Mouse (Mus musculus) c-Kit-negative CD71-positive TER-119-positive erythroid progenitor cells, embryonic 14.5 days (primary cell): ENCODE results near the gene Lgi1.

Source experiments
- DNase-seq: peaks from one replicate; pipeline ENCODE4 v3.0.0-alpha.2; 2013; ENCODE audit warnings: low read depth, low spot score

Lgi1 gene

DNA sequence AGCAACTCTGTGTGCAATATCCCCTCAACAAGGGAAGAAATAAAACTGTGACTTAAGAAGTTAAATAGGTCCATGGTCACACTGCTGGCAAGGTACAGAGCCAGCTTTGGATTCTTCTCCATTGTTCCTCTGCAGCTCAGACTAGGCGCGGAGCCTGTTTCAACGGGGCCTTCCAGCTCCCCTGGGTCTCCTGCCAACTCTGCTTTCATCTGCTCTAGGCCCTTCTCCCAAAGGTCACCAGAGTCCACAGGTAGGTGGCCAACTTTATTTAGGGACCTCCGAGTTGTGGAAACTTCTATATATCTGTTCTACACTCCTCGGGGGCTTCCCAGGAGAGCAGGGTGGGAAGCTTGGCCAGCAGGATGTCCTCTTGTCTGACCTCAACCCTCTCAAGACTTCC, 3.0 kb upstream of the Lgi1 start:
- DNase-seq = no peak

DNA sequence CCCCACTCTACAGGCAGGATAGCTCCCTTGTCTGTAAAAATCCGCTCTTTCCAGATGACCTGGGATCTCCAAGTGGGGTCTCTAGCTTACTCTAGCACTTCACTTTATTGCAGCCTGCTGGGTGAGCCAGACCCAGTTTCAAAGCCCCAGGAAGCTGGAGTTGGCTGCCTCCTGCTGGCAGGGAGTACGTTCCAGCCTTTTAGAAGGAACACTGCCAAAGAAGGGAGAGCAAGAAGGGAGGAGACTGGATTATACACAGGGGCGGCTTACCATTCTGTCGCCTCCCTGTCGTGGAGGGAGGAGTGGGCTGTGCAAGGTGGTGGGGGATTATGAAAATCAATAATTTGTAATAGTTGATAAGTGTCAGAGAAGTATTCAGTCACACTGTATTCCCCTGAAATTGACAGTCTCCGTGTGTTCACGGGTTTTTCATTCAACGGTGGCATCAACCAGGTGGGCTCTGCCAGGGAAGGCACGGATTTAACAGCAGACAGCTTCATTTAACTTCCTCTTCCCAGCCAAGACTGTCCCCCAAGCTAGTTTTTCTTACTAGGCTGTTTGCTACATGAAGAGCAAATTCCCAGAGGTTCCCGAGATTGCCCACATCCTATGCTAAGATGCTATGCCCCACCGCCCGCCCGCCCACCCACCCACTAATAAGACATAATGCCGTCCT, 369 bp upstream of the Lgi1 start:
- DNase-seq = no peak

DNA sequence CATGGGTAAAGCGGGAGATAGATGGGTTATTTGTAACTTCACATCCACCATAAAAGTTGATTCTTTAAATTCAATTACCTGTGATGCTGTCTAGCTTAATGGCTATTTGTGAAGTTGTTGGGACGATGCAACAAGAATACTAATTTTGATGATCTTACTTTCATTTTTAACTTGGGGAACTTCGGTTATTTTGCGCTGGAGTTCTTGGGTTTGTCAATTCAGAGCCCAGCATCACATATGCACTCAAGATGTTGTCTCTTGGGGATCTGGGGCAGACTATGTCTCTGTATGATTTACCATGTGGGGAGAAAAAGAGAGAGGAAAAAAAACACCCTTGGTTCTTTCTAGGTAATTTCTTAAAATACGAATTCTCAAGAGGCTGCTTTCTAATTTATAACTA, 1.4 kb downstream of the Lgi1 start:
- no peak for DNase-seq

DNA sequence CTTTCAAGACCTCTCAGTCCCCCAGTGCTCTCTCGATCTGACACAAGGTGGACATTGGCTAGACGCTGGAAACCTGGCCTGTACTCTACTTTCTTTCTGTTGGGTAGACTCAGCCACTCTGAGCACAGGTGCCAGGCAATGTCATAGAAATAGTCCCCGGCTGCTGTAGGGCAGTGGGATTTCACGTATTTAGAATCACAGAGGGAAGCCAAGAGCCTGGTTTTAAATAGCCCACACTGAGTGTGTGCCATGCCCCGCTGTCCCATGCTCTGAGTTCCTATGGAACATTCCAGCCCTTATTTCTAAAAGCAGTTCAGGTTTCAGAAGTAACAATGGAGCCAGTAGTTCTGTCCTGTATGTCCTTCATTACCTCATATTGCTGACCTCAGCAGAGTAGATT, 3.1 kb downstream of the Lgi1 start:
- DNase-seq = no peak

DNA sequence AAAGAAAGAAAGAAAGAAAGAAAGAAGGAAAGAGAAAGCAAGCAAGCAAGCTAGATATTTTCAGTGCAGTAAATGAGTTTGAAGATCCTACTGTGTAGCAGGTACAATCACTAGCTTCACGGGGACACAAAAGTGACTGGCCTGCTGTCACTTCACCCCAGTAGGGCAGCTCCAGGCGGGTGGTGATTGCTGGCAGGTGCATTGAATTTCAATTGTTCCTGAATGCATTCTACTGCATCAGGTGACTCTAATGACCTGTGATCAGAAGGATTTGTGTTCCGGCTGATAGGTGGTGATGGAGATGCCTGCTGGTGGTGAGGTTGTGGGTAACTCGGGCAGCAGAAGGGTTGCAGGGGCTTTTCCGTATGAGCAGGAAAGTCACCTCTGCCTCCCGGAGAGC, 6.7 kb downstream of the Lgi1 start:
- no peak for DNase-seq

DNA sequence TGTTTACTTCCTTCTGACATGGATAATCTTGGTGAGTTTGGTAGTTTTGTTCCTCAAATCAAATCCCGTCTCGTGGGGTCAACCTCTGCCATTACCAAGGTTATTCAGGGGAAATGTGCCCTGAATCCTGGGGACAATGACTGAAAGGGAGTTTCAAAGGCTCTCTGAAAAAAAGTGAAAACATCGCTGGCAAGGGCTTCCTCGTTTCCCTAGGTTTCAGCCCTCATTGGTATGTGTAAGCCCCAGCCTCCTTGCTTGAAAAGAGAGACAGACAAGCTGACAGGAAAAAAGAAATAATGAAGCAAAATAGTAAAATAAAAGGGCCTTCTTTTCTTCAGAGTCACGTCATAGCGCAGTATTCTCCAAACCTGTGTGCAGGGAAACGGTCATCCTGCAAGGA, 9.5 kb downstream of the Lgi1 start:
- no peak for DNase-seq

DNA sequence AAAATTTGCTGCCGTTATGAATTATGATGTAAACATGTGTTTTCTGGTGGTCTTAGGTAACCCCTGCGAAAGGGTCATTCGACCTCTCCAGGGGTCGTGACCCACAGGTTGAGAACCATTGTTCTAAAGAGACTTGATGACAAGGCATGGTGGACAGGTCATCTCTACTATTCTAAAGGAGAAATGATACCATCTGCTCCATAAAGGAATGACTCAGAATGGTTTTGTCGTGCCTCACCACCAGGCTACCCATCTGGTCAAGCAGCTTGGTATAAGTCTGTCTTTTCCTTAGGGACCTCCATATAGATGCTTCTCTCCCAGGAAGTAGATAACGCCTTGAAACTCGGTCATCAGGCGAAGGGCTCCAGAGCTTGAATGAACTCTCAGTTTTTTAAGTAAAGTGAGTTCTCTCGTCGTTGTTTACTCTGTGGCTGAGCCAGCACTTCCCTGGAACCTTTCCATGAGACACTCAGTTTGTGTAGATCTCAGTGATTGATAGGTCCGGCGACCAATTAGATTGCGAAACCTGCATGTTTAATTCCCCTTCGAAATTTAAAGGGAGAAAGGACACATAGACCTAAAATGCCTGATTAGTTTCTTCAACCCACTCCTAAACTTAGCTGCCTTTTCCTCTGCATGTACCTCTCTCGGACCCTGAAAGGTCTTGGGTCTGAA, 10.5 kb downstream of the Lgi1 start:
- DNase-seq = no peak

DNA sequence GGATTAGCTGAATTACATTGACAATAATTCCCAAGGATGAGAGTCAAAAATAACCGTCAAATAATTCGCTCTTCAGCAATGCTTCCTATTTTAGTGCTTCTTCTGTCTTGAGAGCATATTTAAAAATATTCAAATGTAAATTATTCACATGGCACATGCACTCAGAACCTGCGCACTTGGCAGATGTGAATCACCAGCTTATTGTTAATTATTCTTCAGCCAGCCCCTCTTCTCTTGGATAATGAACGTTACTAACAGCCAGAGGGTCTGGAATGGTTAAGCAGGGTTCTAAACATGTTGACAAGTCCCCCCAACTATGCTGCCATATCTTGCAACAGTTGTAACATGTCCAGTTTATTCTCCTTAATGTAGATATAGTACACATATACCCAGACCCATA, 11.9 kb downstream of the Lgi1 start:
- DNase-seq = no peak

DNA sequence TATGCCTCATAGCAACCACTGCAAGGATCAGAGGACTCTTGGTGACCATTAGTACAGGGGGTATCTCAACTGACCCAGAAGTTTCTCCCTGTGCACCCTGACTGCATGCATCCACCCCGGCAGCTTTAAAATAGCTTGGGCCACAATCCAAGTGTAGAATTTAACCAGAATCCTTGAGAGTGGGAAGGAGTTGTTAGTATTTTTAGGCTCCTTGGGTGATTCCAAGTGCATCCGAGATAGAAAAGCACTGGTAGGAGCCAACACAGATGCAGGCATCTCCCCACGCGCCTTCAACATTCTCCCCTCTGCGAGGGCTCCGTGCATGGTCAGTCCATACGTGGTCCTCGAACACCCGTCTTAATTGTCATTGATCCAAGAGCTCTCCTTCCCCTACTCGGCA, 15.9 kb downstream of the Lgi1 start:
- no peak for DNase-seq

DNA sequence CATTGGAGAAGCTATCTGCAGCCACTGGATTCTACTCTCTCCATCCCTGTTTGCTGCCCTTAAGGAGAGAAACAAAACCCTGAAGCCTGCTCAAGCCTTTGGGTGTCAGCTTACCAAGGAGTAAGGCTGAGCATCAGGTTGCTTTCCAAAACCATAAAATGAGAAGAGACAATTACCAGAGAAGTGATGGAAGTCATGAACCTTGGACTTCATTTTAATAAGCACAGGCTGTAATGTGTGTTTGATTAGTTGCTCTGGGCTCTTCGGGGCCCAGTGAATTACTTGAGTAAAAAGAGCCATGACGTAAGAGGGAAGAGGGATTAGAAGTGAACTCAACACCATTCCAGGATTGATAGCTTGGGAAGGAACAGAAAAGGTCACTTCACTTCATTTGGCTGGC, 18.1 kb downstream of the Lgi1 start:
- no peak for DNase-seq

DNA sequence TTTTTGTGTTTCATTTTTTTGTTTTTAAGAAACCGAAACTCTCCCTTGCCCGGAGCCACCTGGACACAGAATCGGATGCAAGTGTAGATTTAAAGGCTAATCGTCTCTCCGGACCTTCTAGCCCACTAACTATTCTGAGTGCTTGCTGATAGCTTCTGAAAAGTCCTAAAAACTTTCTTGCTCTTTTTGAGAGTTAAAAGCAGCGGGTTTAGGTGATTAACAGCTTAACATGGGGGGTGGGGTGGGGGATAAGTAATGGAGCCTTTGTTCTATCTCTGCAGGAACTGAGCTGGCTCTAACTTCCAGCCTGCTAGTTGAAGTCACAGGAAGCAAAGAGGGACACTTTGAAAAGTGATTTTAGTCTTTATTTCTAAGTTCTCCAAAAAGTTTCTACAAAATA, 24.2 kb downstream of the Lgi1 start:
- DNase-seq = no peak

DNA sequence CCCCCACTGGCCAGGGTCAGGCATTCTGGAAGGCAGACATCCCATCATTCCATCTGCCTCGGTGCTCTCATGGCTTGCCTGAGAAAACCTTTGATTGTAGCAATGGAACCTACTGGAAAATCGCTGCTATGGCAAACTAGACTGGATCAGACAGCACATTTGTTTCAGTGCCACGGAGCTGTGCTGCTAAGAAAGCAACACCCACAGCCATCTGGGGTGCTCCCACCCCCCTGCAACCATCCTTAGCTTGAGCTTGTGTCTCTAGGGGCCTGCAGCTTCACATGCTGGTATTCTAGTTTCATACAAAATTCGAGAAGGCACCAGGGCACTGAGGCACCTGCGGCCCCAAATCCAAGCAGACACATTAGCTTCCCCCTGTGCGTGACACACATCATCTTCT, 27.1 kb downstream of the Lgi1 start:
- DNase-seq = no peak

DNA sequence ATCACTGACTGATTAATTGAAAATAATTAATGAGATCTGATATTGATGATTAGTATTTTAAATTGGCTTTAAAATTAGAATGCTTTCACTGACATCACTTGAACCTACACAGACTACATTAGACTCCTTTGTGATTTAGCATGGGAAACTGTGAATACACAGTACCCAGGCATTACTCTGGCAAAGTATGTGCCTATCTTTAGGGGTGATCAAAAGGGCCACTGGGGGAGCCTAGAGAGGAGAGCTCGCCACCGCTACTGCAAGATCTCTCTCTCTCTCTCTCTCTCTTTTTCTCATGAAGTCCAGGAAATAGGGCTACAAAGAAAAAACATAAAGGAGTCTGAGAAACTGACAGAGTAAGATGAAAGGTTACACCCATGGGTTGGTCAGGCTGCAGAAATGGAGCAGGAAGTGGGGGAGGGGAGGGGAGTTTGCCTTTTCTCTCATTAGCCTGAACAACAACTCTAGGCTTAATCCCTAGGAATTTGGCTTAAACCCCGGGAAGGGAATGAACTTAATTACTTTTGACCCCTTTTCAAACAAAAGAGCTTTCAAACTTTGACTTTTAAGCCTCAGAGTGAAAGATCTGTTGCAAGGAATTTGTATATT, 33.8 kb downstream of the Lgi1 start:
- no peak for DNase-seq

DNA sequence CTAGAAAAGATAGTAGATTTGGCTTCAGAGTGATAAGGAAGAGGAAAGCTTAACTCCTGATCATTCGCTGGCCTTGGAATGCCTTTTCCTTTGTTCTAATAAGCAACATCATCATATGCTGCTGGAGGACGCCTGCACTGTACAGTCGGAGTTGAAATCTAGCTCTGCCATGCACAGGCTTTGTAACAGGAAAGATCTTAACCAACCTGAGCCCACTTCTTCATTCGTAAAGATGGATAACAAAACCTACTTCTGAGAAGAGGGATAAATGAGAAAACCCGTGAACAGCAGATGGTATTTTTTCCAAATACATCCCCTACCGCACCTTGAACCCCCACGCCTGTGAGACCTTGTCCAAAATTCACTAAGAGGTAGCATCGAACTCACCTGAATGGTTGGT, 43.8 kb downstream of the Lgi1 start:
- DNase-seq = no peak

DNA sequence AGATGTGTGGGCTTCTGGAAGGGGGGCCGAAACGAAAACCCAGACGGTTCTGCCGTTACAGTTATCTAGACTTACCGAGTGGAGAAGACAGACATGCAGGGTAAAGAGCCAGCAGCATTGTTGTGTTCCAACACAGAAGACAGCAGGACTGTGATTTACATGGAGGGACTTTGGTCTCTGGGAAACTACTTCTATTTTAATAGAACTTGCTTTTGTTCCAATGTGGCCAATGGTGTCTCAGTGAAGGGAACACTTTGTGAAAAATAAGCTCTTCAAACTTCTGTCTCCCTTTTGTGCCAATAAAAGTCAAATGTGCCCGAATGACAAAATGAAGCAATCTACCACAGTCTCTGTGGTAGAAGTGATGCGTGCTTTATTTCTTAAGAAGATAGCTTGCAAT, 50.8 kb downstream of the Lgi1 start:
- no peak for DNase-seq

DNA sequence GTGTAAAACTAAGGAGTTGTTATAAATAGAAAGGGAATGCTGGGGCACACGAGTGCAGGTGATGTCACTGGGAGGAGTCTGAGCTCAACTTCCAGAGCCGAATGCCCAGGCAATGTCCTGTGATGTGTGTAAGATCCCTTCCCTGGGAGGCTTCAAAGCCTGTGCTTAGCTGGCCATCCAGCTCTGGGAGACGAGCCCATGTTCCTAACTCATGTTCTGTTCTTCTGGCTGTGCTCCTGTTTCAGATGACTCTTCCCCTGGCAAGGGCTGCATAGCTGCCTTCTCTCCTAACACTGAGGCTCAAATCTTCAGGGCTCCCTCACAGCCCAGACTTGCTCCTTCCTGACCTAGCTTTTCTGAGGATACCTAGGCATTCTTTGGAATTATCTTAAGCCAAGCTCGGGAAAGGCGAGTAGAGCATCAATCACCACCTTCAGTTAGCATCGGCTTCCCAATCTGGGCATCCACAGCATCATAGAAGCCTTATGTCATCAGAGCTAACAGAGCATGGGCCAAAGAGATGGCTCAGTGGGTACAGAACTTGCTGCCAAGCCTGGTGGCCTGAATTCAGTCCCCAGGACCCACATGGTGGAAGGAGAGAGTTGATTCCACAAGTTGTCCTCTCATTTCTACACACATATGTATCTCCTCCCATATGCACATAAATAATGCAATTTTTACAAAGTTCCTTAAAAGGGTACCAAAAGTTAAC, 52.4 kb downstream of the Lgi1 start:
- DNase-seq = no peak

DNA sequence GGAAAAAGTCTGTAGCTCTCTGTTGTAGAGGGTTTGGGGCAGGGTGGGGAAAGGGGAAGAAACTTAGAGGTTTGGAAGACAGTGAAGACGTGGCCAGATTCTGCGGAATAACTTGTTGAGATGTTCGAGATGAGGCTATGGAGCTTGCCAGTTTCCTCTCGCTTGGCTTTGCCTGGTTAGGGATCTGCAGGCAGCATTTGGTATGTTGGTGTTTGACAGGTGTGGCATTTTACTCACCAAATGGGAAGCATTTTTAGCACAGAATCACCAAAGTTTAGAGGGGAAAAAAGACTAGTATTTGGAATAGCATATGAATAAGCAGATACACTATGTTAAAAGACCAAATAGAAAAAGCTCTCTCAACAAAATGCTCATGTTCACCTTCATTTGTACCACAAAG, 54.0 kb downstream of the Lgi1 start:
- no peak for DNase-seq

DNA sequence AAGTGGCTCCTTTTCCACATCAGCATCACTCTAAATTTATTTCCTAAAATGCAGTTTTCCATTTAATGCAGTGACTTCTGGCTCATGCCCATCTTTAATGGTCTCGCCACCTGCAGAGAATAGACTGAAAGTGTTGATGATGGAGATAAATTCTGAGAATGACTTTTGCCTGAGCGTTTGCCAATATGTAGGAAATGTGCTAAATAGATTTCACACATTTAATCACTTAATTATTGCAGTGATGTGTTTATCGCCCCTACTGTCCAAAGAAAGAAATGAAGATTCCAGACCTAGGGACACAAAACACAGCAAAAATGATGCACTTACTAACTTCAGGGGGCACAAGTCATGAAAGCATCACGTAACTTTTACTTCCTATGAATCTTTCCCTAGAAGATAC, 54.8 kb downstream of the Lgi1 start:
- no peak for DNase-seq

DNA sequence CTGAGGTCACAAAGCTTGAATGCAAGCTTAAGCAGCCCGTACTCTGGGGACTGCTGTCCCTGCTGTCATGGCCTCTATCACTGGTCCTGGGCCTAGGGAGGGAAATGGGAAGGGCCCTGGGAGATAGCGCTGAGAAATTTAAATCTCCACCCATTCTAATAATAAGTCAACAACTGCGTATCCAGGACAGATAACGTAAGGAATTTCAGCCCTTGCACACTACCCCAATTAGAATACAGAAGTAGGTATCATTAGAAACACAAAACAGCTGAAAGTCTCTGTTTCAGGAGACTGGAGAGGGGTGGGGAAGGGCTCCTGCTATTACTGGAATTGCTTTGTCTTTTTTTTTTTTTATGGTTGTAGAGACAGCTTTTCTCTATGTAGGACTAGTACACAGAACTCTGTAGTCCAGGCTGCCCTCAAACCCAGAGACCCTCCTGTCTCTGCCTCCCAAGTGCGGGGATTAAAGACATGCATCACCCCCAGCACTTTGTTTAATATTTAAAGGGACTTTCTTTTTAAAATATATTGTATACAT, 56.4 kb downstream of the Lgi1 start:
- no peak for DNase-seq

DNA sequence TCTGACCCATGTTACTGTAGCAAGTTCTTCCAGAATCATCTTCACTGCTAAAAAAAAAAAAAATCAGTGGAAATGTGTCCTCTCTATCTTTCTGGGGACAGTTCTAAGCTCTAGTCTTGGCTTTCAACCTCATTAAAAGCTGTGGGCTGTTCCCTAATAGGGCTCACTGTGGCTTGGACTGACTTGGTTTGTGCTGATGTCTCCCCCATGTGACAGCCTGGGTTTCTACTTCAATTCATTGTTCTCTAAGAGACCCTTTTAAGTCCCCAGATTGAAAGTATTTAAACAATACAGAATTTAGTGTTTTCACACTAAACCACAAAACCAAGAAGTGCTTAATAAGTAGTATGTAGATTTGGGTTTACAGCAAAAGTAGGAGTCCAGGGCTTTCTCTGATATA, 59.4 kb downstream of the Lgi1 start:
- DNase-seq = no peak

DNA sequence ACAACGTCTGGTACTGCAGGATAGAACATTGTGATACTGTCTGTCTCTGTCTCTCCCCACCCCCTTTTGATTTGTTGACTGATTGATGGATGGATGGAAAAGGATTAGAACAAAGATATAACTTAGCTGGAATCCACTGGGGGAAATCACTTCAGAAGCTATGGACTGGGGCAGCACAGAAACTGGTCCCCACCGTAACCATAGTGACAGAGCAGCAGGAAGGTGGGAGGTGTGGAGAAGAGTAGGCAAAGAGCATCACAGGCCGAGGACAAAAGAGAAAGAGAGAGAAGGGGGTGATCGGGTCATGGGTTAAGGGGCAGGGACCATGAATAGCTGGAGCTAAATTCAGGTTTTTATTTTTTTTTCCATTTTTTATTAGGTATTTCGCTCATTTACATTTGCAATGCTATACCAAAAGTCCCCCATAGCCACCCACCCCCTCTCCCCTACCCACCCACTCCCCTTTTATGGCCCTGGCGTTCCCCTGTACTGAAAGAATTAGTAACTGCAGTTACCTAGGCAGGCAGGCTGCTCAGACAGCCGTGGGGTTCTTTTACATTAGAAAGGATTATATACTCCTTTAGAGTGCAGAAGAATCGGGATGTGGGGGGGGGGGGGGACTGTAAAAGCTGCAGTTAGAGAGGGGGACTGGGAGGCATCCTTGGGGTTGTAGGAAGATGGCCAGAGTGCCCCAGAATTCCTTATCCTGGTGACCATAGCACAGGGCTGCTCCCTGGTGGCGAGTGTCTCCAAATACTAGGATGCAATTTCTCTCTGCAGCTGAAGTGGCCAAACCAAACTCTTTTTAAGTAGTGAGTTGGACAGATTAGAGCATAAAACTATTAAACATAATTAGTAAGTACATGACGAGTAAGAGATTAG, 60.1 kb downstream of the Lgi1 start:
- DNase-seq = no peak

DNA sequence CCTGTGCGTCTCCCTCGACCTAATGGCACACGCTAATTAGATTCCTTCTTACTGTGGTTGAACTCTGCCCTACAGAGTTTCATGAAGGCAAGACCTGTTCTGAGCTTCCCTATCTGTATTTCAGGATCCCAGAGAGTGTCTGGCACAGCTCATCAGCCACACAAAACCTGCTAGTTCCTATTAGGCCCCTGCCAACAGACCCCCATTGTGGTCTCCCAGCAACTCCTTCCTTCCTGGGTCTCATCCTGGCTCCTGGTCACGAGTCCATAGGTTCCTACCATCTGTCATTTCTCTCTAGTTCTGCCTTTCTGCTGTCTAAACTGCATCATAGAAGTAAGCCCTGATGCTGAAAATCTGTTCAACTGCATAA, 60.7 kb downstream of the Lgi1 start:
- DNase-seq = no peak
